Mouse (Mus musculus) urinary bladder, adult 18-20 months (tissue): ENCODE measurements at regions not wholly inside any gene's neighbourhood (a gene's known extent, or its start where the extent isn't known, plus 50 kb on each side); places are given as distances from the start of the nearest gene placed in this dataset.

Source experiments
- DNase-seq, 2 experiments: peaks; one replicate each; pipeline ENCODE4 v3.0.0; 2022; ENCODE audit warnings: low spot score in 2 of 2, mixed read lengths in 2 of 2

DNA sequence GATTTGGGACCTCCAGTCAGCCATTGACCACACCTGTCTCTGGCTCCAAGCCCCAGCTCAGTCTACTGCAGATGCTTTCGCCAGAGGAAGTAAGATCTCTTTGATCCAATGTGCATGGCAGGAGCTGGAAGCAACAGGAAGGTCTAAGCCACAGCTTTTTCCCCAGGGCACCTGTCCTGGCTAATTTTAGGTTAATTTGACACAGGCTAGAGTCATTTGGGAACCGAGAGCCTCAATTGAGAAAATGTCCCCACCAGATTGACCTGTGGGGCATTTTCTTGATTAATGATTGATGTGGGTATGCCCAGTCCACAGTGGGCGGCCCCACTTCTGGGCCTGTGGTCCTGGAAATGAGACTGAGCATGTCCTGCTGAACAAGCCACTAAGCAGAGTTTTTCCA, 240.7 kb upstream of the Hs6st1 start:
- DNase-seq, result no peak

DNA sequence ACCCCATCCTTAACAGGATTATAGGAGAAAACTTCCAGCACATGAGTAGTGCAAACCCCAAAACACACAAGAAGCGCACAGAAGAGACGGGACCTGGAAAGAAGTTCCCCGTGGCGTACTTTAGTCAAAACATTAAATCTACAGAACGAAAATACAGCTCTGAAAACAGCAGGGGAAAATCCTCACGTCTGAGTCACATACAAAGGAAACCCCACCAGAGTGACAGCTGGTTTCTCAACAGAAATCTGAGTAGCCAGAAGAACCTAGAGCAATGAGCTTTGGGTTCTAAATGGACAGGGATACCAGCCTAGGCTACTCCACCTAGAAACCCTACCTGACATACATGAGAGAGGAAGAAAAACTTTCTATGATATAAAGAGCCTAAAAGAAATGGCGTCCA, 234.0 kb upstream of the Hs6st1 start:
- no peak for DNase-seq

DNA sequence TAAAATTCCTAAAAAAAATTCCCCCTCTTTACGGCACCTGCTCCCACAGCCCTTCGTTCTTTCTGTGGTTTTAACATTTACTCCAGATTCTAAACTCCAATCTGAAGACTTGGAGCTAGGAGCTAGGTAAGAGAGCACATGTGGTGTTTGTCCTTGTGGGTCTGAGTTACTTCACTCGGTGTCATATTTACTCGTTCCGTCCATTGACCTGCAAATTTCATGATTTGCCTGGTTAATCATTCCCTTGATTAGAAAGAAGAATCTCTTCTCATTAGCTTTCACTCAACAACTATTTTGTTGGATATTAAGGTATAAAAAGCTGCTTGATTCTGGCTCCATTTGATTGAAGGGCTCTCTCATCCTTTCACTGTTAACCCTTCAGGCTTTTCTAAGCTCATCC, 231.6 kb upstream of the Hs6st1 start:
- DNase-seq, result no peak

DNA sequence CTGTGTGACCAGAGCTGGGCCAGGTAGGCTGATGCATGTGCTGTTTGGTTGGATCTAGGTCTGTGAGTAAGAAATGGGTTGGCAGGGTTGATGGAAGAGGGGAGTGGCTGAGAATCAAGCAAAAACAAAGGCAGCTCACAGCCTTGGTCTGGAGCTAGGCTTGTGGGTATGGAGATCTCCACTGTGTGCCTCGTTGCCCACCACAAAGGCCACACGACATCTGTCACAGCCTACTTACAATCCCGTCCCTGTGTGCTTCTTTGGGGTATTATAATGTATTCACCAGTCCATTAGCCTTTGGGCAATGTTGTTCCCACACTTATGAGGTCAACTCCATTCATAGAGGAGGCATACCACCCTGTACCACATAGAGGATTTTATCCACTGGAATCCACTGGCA, 229.6 kb upstream of the Hs6st1 start:
- no peak for DNase-seq

DNA sequence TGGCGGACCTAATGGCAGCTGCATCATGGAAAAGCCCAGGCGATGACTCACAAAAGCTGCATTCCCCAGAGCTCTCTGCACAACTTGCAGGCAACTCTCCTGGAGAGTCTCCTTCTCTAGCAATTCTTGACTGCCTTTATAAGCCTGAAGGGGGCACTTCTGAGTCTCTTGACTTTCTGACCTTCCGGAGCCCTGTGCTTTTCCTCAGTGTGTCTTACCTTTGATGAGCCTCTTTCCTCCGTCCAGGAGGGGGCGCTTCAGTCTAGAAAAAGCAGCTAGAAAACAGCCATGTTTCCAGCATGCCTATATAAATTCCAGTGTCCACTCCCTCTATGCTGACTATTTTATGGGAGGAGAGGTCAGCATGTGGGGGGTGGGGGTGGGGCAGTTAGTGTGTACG, 228.8 kb upstream of the Hs6st1 start:
- no peak for DNase-seq

DNA sequence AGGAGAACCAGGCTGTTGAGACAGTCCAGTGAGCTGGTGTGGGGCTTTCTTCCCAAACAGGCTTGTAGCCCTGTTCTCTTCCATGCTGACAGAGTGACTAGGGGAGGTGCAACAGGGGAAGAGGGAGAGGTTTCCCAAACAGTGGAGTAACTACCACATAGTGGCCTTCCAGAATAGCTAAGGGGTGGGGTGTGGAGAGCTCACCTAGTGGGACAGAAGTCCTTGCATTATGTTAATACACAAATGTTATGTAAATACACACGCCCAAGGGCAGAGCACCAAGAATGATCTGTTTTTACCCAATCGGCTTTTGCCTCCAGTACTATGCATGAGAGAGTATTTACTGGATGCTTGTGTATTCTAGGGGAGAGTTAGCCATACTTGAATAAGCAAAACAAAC, 226.6 kb upstream of the Hs6st1 start:
- DNase-seq, result no peak

DNA sequence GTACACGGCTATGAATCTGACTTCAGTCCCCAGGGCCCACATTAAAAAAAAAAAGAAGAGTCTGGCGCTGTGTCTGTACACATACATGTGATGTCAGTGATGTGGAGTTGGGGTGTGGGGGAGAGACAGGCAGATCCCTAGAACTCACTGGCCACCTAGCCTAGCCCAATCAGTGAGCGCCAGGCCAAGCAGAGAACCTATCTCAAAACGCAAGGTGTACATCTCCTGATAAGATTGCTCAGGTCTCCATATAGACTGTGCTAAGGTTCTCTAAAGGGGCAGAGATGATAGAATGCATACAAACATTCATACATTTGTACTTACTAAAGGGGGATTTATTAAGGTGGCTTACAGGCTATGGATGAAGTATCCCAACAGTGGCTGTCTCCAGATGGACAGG, 225.5 kb upstream of the Hs6st1 start:
- no peak for DNase-seq

DNA sequence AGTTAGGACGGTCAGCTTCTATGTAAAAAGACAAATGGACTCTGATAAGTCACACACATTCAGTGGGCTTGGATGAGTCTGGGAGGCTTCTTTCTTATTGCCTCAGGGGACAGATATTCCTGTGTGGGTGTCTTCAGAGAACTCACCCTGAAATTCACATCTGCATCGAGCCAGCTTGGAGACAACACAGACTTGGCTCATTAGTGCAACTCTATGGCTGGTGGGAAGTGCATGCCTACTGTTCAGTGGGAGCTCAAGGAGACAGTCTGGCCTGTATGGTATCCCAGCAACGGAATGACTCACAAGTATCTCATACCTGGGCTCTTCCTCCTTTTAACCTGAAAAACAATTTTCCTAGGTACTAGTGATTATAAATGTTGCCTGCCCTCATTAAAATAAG, 224.6 kb upstream of the Hs6st1 start:
- DNase-seq, result no peak

DNA sequence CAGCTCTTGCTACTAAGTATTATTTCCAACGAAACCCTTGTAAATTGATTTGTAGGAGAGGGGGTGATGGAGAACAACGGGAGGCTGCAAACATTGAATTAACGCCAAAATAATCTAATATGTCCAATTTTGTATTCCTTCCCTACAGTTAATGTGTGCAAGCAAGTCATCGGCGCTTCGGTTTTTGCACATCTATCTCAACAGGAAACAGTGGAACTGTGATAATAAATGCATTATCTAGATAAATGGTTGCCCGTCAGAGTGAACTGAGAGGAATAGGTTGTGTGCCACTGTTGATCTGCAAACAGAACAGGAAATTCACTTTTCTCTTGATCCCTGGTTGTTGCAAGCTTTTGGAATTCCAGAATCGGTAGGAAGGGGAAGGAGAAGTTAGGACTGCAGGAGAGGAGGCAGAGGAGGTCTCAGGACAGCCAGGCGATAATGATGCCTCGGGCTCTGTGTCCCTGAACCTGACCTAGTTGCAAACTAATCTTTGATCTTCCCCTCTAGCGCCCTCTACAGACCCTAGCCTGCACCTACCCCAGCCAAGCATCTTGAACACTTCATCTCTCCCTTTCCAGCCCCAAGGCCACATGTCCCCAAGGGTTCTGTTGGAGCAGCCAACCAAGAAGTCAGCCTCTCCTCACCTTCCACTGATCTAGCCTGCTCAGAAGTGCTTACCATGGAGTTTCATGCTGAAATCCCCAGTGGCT, 221.8 kb upstream of the Hs6st1 start:
- no peak for DNase-seq

DNA sequence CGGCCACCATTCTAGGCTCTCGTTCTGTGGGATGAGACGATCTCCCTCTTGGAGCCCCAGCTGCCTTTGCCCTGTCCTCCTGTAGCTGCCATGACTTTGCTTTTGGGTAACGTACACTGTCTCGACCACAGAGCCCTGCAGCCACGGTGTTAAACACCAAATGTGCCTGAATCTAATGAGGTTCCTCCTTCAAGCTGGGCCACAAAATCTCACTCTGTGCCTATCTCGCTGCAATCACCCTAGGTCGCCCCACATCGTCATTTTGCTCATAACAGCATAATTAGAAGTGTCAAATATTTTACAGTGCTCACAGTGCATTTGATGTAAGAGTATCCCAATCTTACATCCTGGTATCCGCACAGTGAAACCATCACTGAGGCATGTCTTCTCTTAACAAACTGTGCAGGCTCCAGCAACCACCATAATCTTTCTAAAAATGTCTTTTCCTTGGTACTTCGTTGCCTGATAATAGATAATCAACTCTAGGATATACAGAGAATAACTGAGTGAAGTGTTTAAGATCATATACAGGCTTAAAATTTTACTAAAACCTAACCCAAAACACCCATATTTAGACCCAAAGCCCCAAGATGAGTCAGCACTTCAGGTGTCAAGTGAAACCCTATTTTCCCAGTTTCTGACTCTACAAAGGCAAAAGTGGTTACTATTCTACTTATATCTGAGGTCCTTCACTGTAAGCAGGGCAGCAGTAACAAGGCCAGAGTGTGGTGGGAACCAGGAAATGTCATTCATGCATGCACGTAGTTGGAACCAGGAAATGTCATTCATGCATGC, 219.8 kb upstream of the Hs6st1 start:
- no peak for DNase-seq

DNA sequence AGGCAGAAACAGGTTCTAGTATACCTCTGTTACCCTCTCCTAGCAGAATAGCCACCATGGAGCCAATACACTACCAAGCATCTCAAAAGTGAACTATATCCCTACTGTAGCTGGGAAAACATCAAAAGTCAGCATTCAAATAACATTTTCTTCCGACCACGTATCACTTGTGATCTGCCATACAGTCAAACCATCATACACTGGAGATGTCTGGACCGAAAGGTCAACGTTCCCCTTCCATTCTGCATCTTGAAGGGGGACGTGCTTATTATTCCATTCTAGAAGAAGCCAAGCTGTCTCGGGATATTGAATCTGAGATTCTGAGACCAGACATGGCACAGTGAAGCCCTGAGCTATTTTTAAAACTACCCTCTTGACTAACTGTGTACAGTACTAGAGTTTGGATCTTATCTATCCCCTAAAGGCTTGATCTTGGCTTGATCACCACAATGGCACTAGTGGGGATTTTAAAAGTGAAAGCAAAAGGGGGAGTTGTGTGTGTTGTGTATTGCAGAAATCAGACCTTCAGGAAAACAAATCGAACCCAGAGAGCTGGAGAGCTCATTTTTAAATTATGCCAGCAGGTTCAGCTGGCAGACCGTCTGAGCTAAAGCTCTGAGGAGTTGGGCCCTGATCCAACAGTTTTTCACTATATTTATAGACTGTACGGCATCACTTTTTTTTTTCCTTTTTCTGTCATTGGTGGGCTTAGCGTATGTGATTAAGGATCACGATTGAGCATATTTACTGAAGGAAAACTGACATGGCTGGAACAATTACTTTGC, 218.6 kb upstream of the Hs6st1 start:
- no peak for DNase-seq

DNA sequence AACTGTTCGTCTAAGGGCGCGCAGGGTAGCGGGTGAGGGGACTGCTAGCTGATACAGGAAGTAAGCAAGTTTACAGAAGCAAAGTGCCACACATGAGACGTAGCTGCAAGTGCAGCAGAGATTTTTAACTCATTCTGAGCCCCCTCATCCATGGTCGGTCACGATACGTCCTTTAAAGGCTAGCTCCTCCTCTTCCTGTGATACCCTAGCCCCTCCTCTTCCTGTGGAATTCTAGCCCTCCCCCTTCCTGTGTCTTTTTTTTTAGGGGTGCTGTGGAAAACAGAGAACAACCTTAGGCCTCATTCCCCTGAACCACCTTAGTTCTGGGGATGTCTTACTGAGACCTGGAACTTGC, 218.0 kb upstream of the Hs6st1 start:
- DNase-seq, result no peak

DNA sequence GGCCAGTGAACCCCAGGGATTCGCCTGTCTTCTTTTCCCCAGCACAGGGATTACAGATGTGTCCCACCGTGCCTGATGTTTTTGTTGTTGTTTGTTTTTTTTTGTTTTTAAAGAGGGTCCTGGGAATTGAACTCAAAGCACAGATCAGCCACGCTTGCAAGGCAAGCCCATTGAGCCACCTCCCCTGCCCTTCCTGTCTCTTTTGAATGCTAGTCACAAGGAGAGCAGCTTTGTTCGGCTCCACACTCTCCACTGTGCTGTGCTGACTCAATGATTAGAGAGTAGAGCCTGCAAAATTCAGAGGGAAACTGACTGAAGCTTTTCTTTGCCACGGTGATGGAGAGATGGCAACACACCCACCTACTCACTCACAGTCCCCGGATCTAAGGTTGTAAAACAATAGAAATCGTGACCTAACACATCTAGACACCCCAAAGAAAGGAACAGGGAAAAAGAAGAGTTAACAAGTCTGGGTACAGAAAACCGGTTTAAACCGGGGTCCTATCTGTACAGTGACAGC, 217.6 kb upstream of the Hs6st1 start:
- DNase-seq, result no peak

DNA sequence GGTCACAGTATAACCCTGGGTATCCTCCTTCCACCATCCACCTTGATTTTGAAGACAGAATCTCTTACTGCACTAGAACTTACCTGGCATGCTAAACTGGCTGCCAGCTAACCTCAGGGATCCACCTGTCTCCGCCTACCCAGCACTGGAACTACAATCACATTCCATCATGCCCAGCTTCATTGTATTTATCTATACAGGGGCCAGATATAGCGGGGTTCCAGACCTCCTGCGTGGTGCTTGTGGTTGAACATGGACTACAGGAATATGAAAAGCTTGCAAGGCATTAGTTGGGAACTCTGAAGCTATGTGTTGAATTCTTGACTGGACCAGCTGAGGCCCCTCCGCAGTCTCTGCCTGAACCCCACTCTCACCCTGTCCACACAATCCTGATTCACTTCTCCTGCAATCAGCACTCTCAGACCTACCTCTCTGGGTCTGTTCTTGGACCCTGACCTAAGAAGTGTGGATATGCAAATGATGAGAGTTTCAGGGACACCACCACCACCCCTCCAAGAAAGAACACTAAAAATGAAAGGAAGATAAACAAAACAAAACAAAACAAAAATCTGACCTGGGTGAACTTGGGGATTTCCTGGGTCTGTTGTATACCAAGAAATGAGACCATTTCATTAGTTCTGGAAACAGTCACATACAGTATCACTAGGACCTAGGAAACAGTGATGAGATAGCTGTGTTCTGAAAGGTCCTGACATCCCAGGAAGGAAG, 216.4 kb upstream of the Hs6st1 start:
- DNase-seq, result no peak

DNA sequence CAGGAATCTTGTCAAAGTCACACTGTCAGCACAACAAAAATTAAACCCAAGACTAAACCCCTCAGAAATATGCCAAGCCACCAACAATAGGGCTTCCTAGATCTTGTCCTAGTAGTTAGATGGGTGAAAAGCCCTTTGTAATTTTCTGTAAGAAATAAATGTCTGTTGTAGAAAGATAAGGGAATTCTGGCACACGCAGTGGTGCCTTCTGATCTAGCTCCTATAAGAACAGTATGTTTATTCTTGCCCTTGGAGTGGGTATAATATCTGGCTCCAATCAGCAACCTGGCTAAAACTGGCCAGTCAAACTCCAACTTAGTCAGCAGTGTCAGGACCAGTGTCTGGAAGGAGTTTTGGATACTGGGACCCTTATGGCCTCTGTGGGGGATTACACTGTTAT, 215.2 kb upstream of the Hs6st1 start:
- DNase-seq, result no peak

DNA sequence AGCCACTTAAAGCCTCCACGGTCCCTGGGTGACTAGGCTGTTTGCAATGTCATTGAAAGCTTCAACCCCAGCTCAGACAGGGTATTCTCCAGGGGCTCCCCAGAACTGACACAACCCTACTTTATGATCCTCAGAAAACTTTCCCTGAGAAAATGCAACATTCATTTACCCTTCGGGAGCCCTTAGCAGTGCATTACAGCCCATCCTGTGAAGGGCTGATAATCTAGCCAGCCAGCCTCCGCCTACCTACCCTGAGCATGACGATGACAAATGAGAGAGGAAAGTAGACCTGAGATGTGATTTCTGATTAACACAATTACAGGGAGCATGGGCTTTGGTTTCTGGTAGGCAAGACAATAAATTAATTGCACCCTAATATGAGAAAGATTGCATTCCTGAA, 212.6 kb upstream of the Hs6st1 start:
- DNase-seq, result no peak

DNA sequence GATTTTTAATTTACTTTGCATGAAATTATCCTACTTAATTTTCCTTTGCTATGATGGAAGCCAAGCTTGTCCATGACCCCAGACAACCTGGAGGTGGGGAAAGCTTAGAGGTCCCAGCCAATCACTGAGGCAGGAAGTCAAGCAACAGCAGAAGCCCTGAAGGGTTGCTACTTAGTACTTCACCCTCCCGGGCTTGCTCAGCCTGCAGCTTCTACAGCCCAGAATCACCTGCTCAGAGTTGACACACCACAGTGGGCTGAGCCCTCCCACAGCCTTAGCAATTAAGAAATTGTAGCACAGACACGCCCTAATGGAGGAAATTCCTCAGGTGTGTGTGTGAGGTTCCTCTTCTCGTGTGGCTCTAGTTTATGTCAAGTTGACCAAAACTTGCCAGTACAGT, 209.9 kb upstream of the Hs6st1 start:
- DNase-seq, result no peak

DNA sequence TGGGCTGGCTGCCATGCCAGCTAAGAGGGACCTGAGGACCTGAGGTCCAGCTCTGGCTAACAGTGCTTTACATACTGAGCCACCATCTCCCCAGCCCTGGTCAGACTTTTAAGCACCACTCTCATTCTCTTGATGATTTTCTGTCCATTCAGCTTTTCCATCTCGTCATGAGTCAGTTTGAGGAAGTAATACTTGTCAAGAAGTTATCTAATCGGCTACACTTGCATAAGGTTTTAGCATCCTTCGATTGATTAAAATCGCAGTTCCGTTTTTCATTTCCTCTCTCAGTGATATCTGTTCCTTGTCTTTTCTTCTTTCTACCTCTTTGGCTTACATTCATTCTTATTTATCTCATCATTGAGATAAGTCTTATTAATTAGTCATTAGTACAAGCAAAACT, 207.4 kb upstream of the Hs6st1 start:
- DNase-seq, result no peak

DNA sequence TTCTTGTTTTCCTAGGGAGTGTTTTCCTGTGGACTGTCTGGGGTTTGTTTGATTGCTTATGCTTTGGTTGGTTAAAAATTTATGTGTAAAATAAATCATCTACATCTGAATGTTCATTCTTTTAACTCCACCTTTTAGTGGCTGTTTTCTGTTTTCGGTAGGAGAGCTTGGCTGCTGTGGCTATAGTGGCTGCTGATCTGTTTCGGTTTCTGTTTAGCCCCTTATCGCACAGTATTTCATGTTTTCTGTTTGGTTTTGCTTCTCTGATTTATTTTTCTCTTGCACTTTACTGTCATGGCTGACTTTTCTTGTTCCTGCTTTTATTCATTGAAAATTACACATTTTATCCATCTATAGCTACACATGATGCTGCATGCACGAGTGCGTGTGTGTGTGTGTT, 206.0 kb upstream of the Hs6st1 start:
- no peak for DNase-seq

DNA sequence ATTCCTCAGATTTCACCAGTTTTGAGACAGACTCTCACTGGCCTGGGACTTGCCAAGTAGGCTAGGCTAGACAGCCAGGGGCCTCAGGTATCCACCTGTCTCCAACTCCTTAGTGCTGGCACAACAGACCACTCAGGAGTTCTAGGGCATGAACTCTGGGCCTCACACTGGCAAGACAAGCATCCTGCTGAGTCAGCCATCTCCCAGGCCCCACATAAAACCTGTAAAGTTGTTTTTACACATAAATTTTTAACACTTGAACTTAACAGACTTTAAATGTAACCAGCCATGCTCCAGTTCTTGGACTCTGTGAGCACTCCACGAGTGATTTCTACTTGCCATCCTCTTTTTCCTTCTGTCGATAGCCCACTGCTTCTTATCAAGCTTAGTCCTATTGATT, 205.5 kb upstream of the Hs6st1 start:
- no peak for DNase-seq

DNA sequence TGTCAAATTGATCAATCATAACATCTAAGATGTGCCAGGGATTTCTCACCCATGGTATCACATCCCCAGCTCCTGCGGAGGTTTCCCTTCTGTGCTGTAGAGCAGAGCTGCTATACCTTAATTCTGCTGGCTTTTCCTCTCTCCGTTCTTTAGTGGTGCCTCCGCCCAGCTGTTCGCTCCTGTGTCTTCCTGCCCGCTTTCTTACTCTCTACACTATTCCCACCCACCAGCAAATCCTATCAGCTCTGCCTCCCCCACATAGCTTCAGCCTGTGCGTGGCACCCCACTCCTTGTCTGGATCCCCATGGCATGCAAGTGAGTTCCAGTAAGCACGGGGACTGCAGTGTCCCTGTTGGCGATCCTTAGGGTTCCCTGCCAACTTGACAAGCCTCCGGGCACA, 204.0 kb upstream of the Hs6st1 start:
- DNase-seq, result no peak

DNA sequence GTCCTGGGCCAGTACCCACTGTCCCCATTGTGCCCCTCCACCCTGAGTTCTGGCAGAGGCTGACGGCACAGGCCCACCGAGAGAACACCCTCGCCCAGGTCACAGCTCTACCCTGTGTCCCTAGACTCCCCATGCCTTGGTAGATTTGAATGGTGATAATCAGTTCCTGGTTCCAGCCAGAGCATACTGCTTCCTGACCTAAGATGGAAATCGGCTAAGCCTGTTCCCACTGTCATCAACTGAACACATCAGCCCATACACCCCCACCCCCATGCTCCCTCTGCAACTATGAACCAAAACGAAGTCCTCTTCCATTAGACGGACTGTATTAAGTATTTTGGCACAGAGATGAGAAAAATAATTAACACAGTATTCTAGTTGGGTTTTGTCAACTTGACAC, 202.9 kb upstream of the Hs6st1 start:
- DNase-seq, result no peak
